Mouse (Mus musculus): ENCODE data around the gene Gm9833.
"Not testable (repeated sequence)": the region's sequence is repeated elsewhere in the genome, so short reads cannot be mapped to it uniquely, and the experiment has no call there.

Gene Gm9833

GRCm38 (mm10) chr3:10087994-10088393, at the start of gene Gm9833:
Gm9833 (plus strand) TSS chr3:10088110.
- not testable (repeated sequence) for DNase-seq (ENCODE audit: extremely low spot score, low read depth, low spot score)

DNA sequence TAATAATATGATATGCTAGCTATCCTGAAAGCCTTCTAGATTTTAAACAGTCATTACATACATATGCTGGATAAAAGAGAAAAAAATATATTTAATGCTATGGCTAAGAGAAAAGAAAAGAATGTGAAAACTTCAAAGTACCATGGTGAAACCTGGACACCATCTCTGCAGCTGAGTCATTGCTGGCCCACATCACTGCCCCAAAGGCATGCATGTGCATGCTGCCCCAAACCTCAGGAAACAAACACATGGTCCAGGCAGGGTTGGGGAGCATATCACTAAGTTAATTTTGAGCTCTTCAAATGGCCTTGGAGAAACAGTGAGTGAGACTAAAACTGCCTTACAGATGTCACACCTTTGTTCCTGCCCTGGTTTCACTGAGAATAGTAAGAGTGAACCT, 17.8 kb upstream of the Gm9833 start:
- no peak for DNase-seq (ENCODE audit: extremely low spot score, low read depth, low spot score)

- no peak for DNase-seq (ENCODE audit: extremely low spot score, low read depth, low spot score)
Observed at GRCm38 (mm10) chr3:10075826-10076225, 12.1 kb upstream of the Gm9833 start.

DNA sequence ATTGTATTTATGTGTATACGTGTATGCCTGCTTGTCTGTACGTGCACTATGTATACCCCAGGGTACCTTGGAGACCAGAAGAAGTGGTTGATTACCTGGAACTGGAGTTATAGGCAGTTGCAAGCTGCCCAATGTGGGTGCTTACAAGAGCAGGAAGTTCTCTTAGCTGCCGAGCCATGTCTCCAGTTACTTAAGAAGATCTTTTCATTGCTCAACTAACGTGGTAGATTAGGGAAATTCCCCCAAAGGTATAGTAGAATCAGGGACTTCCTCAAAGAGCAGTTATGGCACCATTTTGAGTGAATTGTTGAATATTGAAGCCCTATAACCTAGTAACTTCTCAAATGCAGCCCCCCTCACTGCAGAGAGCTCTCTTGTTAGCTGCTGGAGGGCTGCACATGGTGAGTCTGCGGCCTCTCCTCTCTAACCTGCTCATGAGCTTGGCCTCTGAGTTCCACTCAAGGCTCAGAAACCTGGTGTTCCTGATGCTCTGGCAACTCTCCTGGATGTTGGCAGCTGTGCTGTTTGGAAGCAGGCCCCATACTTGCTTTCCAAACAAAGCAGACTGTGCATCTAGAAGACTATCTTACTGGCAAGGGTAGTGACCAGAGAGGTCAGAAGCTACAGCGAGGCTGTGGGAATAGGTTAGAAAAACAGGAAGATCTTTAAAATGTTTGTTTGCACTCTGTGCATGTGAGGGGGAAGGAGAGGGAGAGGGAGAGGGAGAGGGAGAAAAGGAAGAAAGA, 10.6 kb upstream of the Gm9833 start:
- no peak for DNase-seq (ENCODE audit: extremely low spot score, low read depth, low spot score)

DNA sequence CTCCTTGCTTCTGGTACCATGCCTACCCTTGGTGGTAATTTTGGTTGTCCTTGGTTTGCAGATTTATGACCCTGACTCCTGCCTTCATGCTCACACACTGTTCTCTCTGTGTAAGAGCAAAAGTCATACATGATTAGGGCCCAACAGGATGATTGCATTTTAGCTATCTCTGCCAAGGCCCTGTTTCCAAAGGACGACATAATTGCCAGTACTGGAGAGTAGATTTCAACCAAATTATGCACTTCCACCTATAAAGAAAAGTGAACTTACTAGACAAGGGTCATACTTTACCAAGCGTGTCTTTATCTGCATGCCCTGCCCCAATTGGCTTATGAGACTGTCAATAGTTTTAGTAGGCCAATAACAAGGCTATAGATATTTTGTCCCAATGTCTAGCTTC, 9.8 kb upstream of the Gm9833 start:
- no peak for DNase-seq (ENCODE audit: extremely low spot score, low read depth, low spot score)

DNA sequence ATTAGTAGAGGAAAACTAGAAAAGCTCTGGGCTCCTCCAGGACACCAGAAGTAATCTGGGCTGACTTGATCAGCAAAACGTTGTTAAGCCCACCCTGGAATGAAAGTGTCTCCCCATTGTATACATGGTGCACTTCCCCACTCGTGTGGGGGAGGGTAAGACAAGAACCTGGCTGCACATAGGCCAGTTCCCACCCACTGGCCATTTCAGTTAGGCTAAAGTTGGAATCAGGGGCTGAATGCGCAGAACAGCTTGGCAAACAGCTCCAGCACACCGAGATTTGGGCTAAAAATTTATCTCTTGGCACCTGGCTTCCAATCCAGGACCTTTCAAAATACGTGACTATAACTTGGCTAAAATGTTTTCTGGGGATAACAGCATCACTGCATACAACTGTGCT, 6.6 kb upstream of the Gm9833 start:
- no peak for DNase-seq (ENCODE audit: extremely low spot score, low read depth, low spot score)

- DNase-seq (ENCODE audit: extremely low spot score, low read depth, low spot score): no peak
Observed at GRCm38 (mm10) chr3:10081911-10082541, 5.9 kb upstream of the Gm9833 start.

GRCm38 (mm10) chr3:10082545-10083062, 5.3 kb upstream of the Gm9833 start:
- no peak for DNase-seq (ENCODE audit: extremely low spot score, low read depth, low spot score)

DNA sequence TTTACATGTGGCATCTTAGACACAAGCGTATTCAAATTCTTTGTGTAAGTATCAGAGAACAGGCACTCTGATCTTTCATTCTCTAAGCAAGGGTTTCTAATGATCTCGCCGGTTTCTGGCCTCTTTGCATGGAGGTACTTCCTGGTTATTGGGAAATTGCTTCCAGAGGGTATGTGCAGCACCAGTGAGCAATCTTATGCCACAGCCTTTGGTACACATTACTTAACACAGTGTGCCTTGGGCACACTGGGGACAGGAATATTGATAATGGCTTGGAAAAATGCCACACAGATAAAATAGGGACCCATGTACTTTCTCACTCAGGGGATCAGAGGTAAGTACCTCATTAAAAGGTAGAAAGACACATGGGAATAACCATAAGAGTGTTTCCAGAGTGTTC, 3.8 kb upstream of the Gm9833 start:
- no peak for DNase-seq (ENCODE audit: extremely low spot score, low read depth, low spot score)

DNA sequence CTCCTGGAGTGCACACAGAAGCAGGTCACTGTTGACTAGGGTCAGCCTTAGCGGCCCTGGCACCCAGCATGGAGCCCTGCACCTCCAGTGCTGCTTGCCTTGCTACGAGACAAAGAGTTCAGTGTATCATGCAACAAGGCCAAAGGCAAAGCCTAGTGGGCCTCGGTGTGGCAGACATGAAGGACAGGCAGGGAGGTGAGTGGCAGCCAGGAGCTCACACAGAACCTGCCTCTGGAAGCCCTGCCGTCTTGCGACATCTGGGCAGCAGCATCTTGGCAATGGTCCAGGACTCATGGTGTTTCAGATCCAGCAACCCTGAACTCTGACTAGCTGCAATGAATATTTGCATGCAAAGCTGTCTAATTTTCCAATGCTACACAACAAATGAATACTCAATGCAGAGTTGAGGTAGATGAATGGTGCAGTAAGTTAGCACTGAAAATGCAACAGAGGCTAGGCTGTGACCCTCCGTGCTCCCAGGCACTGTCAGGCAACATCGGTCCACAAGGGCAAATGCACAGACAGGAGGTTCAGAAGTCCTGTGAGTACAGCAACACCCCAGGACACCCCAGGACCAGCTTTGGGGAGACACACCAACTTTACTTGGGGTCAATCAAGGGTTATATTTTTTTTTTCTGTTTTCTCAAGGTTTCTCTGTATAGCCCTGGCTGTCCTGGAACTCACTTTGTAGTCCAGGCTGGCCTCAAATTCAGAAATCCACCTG, 2.4 kb upstream of the Gm9833 start:
- DNase-seq (ENCODE audit: extremely low spot score, low read depth, low spot score): no peak

DNA sequence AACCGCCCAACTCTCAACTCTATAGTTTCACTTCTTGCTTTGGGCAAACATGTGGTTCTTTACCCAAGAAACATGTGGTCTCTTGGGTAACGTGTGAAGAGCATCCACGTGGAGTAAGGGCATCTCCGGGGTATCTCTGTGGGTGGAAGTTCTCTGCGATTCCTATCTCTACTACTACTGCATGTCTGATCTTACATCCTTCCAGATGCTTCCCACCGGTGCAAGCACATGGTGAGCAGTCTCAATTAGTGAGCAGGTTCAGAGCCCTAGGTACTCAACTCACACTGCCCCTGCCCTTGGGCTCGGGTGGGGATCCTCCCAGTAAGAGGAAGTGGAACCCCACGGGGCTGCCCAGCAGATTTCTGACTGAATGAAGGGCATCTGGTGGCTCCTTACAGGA, 399 bp upstream of the Gm9833 start:
- DNase-seq (ENCODE audit: extremely low spot score, low read depth, low spot score): no peak

DNA sequence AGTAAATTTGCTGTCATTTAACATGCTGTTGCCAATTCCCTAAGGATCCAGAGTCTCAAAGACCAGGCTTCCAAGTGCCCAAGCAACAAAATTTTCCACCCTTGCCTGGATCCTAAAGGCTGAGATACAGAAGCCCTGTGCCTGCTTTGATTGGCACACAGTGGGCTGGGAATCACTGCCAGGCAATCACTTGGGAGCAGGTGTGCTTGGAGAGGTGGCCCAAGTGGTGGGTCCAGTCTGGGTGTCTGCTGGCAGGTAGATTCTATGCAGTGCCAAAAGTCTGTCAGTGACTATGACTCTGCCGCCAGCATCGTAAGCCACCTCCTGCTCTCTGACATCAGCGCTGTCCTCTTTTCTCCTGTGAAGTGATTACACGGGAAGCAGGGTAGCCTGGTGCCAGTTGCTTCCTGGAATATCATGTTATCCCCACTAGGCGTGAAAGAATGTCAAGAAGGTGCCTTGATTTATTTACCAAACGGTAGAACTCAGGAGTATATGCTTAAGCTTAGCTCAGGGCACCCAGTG, 3.8 kb downstream of the Gm9833 start:
- no peak for DNase-seq (ENCODE audit: extremely low spot score, low read depth, low spot score)

- no peak for DNase-seq (ENCODE audit: extremely low spot score, low read depth, low spot score)
Observed at GRCm38 (mm10) chr3:10092499-10092898, 4.6 kb downstream of the Gm9833 start.

DNA sequence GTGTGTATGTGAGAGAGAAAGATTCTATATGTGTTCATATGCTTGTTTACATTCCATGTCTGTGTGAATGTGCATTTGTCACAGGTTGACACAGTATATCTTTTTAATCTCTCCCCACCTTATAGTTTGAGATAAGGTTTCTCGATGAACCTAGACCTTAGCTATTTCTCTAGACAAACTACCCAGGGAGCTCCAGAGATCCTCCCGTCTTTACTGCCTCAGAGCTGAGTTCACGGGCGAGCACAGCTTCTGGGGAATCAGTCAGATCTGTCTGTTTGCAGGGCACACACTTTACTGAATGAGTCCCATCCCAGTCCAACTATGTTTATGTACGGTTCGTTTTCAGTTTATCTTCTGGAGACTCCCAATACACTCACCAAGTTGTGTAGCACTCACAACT, 5.0 kb downstream of the Gm9833 start:
- DNase-seq (ENCODE audit: extremely low spot score, low read depth, low spot score): no peak

DNA sequence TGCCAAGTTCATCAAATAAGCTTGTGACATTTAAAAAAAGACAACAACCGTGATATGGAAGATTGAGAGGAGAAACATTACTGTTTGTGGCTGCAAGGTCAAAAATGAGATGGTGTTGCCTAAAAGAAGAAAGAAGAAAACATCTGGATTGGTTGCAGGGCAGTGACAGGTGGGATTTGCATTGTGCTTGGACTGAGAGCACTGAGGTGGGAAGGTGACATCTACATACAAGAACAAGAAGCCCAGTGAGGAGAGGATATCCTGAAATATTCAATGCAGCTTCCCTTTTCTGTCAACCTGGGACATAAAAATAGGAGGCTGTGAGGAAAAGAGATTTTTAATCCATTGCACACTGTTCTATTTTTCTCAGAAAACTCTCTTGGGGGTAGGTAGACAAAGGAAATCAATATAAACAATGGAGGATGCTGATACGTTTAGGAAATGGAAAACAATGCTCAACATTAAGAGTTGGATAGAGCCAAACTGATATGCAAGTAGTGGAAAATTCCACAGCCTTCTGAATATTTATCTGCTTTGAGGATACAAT, 7.2 kb downstream of the Gm9833 start:
- DNase-seq (ENCODE audit: extremely low spot score, low read depth, low spot score): no peak

- no peak for DNase-seq (ENCODE audit: extremely low spot score, low read depth, low spot score)
Observed at GRCm38 (mm10) chr3:10099756-10100155, 11.8 kb downstream of the Gm9833 start.

DNA sequence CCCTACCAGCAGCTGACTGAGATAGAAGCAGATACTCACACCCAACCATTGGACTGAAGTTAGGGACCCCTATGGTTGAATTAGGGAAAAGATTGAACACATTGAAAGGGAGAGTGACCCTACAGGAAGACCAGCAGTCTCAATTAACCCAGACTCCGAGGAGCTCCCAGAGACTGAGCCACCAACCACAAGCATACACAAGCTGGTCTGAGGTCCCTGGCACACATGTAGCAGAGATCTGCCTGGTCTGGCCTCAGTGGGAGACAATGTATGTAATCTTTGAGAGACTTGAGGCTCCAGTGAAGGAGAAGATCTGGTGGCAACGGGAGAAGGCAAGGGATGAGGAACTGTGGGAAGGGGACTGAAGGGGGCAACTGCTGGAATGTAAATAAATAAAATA, 23.7 kb downstream of the Gm9833 start:
- no peak for DNase-seq (ENCODE audit: extremely low spot score, low read depth, low spot score)

DNA sequence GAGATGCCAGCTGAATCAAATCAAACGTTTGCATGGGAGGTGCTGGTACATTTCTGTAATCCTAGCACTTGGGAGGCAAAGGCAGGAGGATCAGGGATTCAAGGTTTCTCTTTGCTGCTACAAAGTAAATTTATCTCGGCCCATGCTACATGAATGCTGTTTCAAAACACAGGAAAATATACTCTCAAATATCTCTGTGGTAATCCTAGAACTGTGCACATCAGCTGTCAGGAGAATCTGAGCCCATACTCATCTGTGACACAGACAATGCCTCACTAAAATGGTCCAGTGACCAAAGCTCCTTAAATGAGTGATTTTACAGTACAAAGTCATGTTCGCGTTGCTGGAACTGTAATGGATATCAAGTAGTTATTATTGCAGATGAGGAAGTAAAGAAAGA, 24.3 kb downstream of the Gm9833 start:
- DNase-seq (ENCODE audit: extremely low spot score, low read depth, low spot score): no peak

DNA sequence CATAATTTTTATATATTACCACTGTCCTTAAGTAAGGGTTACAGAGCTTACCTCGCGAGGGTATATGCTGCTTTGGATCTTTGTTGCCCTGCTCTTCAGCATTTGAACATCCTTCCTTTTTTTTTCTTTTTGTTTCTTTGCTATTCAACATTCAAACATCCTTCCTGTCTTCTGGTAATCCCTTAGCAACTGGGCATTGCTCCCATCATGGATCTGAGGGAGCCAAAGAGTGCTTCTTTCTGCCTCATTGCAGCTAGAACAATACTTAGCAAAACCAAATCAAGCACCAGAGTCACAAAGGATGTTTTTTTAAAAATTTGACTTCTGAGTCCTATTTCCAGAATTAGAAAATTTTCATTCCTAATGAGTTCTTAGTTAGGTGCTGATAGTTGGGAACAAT, 24.8 kb downstream of the Gm9833 start:
- DNase-seq (ENCODE audit: extremely low spot score, low read depth, low spot score): no peak

DNA sequence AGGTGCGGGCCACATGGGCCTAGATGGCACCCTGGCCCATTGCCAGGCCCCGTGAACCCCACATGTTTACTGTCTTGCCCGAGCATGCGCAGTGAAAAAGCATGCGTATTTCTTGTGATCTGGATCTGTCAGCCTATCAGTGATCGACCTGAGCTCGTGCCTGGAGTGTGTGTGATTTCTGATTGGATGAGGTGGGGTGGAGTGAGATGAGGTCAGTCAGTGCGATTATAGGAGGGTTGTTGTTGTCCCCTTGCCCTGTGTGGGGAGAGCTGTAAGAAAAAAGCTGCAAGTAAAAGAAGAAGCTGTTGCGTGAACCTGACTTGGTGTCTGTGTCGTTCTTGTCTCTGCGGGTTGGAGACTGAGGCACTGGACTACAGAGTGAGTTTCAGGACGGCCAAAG, 28.6 kb downstream of the Gm9833 start:
- no peak for DNase-seq (ENCODE audit: extremely low spot score, low read depth, low spot score)

DNA sequence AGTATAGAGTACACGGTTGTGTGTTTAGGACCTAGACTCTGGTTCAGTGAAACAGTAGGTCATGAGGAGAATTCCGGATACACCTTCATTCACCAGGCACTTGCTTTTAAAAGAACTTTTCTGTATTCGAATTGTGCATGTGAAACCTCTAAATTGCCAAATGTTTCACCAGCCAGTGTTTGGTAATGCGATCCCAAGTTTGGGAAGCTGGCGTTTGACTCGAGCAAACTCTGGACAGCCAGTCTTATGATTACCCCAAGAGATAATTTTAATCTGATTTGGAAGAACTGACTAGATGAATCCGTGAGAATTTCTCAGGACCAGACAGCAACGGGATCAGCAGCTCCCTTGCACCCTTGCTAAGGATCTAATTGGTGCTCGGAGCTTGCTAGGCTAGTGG, 33.3 kb downstream of the Gm9833 start:
- no peak for DNase-seq (ENCODE audit: extremely low spot score, low read depth, low spot score)

Data from hindlimb bud, embryonic 11.5 days (tissue).